Mouse (Mus musculus) layer of hippocampus, adult 11-12 months (tissue): ENCODE measurements around the gene Gfap.

Experiments
- DNase-seq: peaks from one replicate; pipeline ENCODE4 v3.0.0; 2022; ENCODE audit warnings: low spot score

The Gfap gene

DNA sequence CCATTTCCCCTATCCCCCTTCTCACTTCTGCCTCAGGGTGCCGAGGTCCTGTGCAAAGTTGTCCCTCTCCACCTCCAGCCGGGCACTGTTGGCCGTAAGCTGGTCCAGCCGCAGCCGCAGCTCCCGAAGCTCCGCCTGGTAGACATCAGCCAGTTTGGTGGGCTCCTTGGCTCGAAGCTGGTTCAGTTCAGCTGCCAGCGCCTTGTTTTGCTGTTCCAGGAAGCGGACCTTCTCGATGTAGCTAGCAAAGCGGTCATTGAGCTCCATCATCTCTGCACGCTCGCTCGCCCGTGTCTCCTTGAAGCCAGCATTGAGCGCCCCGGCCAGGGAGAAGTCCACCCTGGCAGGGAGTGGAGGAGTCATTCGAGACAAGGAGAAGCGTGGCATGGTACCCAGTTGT, 4.1 kb downstream of the Gfap start:
- no peak for DNase-seq

DNA sequence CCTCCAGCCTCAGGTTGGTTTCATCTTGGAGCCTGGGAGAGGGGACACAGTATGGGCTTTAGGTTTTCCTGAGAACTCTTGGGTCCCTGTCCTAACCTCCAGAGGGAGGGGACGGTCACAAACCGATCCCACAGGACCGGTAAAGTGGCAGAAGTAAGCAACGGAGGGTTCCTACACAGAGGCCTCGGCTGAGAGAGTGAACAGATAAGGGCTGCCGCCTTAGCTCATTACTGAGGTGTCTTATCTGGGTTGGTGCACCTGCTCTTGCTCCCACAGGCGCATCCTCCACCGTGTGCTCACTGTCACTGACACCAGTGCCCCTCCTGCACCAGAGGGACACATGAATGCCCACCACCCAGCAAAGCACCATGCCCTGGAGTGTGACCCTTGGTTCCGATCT, 4.9 kb downstream of the Gfap start:
- DNase-seq, result no peak

DNA sequence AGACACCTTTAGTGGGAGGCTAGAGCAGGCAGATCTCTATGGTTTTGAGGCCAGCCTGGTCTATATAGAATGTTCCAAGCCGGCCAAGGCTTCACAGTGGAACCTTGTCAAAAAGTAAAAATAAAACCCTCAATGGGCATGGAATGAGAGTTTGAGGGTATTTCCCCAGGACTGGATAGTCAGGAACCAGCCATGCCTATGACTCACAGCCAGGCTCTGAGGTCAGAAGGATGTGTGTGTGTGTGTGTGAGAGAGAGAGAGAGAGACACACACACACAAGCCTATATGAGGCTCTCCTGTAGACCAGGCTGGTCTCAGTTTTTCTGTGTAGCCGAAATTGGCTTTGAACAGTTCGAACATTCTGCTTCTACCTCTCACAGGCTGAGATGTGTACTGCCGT, 6.0 kb downstream of the Gfap start:
- DNase-seq, result no peak

DNA sequence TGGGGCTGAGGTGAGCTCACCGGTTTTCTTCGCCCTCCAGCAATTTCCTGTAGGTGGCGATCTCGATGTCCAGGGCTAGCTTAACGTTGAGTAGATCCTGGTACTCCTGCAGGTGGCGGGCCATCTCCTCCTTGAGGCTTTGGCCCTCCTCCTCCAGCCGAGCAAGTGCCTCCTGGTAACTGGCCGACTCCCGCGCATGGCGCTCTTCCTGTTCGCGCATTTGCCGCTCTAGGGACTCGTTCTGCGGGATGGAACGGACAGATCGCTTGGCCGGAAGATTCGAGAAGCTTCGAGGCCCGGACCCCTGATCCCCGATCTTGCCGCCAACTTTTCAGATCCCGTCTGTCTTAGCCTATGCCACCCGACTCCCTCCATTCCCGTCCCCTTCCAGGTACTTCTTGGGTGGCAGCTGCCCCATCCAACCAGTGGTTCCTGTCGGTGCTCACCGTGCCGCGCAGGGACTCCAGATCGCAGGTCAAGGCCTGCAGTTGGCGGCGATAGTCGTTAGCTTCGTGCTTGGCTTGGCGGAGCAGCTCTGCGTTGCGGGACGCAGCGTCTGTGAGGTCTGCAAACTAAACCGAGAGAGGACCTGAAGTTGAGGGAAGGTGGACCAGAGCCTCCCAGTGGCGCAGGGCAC, 7.6 kb downstream of the Gfap start:
- peak; percentile 47 for DNase-seq

DNA sequence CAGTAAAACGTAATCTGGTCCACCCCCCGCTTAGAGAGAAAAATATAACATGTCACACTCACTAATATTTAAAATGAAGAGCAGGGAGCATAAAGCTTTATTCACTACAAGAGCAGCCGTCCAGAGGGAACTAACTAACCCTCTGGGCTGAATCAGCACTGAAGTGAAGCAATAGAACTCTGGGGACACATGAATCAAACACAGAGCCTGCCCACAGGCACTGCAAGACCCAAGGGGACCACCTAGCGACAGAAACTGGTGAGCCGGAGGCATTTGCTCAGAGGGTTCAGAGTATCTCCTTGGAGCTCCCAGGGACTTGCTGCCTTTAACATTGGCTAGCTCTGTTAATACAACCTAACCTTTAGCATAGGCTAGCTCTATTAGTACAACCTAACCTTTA, 10.6 kb downstream of the Gfap start:
- no peak for DNase-seq

DNA sequence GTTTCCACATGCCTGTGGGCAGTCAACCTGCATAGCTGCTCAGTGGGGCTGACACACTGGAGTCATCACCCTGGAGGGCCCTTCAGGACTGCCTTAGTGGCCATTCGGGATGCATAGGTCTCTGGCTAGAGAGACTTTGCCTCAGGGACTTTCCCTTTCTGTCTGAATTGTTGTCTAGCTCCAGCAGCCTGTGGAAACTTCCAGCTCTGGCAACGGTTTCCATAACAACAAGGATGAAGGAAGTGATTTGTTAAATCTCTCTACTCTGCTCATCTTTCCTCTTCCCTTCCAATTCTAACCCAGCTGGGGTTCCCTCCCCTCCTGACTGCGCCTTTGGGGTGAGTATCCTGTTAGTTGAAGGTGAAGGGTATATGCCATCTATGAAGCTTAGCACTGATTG, 12.6 kb downstream of the Gfap start:
- DNase-seq, result peak; percentile 50

DNA sequence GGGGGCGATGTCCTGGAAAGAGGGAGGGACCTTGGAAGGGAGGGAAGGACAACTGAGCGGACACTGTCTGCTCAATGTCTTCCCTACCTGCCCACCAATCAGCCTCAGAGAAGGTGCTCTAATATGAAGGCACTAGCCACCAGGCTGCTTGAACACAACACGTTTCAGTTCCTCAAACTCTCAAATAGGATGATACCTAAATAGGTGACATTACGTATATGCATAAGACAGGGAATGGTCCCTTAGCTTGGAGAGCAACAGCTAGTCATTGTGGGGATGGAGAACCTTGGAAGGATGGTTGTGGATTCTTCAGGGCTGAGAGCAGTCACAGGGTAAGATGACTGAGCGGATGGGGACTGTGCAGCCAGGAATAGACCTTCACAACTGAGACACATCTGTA, 13.3 kb downstream of the Gfap start:
- no peak for DNase-seq

DNA sequence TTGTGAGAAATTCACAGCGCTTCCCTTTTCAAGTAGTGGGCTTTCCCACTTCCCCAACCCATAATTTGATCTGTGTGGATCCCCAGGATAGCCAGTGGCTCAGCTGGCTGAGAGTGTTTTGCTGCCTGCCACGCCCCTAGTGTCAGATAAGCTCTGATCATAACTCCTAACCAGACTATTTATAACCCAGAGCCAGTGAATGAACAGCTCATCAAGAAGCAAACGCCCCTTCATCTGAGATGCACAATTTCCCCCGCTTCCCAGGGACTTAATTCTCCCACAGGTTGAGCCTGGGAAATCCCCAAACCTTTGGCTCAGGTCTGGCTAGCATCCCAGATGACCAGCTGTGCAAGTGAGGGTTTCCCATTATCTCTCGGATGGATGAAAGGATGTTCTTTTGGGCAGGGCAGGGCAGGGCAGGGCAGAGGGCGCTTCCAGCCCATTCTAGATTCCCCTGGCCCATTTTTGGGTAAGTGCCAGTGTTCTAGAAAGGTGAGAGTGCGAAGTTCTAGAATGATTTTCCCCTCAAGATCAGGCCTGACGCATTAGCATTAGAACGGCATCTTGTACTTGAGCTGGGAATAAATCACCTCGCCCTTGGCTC, 16.0 kb downstream of the Gfap start, which contains the start of gene Fam187a:
Fam187a (plus strand) TSS at position 554 of the 604 bp plus-strand sequence.
- no peak for DNase-seq

DNA sequence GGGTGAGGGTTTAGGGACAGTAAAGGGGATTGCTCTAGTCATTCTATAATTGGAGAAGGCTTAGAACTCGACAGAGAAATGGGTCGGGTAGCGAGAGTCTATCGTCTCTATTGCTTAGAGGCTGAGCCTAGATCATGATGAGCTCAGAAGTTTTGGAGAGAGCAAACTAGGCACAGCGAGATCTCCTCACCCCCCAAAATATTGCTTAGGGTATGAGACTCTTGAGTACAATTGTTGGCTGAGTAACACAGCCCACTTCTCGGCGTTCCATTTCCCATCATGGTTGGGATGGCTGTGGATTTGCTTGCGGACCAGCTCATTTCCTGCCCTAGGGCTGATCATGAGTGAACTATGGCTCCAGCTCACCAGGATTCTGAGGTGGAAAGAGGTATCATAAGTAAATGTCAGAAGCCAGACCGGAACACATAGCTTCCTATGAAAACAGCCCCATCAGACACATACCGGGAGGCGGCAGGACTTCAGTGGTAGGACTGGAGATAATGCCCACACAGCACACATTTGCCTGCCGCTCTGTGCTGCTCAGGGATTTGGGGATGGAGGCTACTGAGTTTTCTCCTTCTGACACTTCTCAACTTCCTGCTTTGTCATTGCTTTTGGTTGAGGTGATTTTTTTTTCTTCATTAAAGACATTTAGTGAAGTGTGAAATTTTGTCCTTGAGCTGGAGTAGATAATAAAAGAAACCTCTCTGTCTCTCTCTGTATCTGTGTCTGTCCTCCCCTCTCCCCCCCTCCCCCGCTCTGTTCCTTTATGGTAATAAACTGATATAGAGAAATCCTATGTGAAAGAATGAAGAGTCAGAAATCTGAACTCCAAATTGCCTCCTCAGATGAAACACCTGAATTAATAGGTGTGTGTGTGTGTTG, 19.2 kb downstream of the Gfap start:
- DNase-seq, result no peak

DNA sequence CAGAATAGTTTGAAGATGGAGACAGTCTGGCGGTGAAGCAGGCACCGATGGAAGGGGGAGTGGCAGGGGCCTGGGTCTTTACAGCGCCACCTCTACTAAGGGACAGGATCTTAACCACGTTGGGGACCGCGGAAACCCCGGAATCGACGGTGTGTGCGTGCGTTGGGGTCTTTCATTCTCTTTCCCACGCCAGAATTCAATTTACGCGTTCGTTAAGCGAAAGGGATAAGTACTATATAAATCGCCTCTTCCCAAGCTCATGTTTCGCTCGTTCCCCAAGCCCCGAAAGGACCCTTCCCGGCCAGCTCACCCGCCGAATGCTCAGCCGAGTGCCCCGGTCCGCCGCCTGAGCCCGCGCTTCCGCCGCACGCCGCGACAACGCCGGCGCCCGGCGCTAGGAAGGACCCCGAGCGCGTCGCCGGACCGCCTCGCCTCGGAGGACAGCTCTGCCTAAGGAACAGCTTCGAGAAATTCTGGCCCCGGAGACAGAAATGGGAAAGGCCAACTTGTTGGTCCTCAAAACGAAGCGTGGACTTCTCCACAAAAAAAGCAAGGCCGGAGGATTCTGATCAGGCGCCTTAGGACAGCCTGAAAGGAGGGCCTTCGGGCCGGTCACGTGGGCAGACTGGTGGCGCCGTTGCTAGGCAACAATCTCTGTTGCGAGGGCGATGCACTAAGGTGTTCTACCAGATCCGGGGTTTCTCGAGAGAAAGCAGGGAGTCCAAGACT, 20.0 kb downstream of the Gfap start, which contains the start of the genes Eftud2 and Ccdc103:
Eftud2 (minus strand) TSS at position 401 of the 729 bp plus-strand sequence.
Ccdc103 (plus strand) TSS at position 620 of the 729 bp plus-strand sequence.
- peak; percentile 94 for DNase-seq

DNA sequence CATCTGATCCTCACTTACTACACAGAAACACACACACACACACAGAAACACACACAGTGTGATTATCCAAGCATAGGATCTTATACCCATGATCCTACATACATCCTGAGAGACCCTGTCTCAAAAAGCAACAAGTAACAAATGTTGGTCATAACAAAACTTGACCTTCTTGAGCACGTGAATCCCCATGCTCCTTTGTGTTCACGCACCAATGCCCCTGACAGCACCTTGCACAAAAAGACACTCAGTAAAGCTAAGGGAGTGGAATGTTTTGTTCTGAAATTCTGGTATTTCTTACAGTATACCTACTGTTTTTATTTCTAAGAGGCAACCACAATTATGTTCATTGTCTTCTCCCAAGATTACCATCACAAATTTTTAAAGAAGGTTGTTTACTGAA, 21.2 kb downstream of the Gfap start:
- DNase-seq, result no peak

DNA sequence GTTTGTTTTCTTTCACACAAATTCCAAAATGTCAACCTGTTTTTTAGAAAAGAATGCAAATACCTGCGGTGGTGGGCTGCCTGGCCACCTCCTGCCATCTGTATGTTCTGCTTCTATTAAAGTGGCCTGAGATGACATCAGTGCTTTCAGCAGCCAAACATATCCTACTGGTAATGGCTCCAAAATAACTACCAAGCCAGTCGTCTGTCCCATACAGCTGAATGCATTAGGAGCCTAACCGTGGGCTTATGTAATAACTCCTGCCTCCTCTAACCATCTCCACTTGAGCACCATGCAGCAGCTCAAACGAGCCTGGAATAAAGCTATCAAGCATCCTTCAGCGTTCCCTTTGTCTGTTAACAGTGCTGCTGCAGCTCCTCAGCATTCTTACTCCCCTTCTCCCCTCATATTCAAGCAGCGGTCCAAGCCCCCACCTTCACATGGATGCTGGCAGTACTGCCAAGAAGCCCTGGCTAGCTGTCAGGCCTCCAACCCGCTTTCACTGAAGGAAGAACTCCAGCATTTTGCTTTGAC, 25.8 kb downstream of the Gfap start:
- peak; percentile 68 for DNase-seq

DNA sequence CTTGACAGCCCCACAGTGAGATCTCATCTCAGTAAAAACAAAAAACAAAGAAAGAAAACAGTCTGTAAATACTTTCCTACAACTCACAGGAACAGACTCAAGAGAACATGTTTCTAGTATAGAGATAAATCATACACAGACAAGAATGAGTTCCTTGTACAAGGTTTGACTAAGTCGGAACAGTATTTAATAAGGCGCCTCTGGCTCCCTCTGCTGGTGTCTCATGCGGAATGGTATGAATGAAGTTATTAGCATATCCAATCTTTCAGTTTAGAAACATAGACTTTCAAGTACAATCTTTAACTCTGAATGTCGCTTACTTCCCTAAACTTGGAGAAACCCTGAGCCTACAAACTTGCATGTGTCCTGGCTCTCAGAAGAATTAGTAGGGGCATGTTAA, 36.4 kb downstream of the Gfap start:
- peak; percentile 77 for DNase-seq

DNA sequence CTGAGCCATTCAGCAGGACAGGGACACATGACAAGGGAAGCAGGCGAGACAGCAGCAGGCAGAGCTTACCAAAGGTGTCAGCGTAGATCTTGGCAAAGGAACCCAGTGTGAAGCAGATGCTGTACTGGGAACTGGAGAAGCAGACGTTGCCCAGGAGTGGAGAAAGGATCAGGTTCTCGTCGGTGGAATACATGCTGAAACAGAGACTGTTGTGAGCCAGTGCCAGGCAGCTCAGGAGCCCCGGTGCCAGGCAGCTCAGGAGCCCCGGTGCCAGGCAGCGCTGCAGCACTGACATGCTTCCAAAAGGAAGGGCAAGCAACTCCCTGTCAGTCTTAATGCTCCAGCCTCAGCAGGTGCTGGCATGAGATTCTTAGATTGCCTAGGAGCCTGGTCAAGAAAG, 40.8 kb downstream of the Gfap start:
- DNase-seq, result peak; percentile 31

DNA sequence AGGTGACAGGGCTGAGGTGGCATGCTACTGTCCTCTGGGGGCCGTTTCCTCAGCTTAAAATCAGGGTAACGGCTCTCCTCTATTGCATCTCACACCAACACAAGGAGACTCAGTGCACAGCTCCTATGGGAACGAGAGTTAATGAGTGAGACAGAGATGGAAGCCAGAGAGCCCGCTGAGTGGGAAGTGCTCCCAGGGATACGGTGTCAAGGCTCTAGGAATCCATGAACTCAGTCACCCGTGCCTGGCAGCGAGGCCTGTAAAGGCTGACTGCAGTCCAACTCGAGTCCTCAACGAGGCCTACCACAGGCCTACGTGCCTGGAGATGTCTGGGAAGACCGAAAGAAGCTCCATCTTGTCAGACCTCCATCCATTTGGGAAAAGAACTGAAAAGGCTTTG, 41.8 kb downstream of the Gfap start:
- no peak for DNase-seq

DNA sequence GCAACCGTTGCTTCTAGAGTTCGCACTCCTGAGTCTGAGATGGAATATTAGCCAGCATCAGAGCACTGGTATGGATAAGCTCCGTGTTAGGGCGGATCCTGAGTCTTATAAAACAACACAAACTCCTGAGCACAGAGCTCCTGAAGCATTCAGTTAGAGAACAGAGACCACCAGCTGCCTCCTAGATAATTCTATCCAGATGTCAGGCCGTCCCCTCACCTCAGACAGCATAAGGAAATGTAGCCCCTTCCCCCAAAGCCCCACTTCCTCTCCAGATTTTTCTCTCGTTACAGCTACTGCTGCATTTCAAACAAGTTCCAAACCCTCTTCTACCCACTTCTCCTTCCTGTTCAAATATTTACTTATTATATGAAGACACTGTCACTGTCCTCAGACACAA, 44.8 kb downstream of the Gfap start:
- no peak for DNase-seq

DNA sequence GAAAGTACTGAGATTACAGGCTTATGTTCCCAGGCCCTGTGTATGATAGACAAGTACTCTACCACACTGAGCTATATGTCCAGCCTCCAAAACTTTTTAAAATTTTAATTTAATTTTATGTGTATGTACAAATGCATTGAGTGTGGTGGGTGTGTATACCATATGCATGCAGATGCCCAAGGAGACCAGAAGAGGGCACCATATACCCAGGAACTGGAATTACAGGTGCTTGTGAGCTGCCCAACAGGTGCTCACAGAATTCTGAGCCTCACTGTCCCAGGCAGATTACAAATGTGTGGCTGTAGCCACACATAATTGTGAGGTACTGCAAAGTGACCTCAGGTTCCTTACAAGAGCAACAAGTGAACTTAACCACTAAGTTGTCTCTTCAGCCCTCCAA, 47.0 kb downstream of the Gfap start:
- no peak for DNase-seq

DNA sequence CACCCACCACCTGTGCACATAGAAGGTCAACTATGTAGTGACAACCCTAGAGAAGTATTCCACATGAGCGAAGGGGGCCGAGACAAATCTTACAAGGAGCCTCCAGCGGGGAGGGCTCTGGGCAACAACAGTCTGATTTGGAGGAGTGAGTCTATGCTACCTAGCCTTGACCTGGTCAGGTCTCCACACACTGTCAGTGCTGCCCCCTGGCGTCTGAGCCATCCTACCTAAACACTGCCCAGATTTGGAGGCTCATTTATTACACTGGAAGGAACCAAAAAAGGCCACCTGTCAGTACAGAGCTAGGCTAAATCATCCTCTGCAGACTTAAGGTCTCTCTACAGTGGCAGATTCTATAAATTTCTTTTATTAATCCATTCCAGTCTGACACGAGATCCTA, 48.8 kb downstream of the Gfap start:
- peak; percentile 46 for DNase-seq

DNA sequence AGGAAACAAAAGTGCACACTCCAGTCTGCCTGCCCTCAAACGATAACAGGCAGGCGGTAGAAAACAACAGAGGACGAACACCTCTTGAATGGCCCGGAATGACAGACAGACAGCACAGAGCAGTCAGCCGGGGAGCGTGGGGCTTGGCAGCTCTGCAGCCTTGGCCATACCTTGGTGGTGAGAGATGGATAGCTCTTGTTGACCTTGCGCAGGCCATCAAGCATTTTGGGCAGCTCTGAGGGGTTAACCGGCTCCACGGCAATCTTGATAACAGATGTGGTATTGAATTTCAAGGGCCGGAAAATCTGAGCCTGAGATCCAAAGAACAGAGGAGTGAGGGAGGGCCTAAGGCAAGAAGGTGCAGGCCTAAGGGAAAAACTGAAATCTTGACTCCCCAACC, 54.8 kb downstream of the Gfap start:
- no peak for DNase-seq

DNA sequence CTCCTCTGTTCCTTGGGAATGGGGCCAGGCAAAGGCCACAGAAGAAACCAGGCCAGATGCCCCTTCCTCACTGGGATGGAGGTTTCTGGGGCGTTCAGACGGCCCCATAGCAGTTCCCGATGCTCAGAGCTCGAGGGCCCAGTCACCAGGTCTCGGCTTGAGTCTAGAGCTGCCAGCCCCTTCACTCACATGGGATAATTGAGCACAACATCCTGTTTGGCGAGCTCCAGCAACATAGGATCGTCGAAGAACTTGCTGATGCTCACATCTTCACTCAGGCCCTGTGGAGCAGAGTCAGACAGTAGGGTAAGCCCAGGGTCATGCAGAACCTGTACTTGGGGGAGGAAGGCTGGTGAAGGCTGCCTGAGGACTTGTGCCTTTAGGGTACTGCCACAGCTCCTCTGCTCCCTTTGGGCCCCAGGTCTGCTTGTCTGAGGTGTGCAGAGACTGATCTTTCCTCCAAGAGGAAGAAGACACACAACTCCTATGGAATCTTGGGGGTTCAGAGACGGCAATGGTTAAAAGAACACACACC, 62.0 kb downstream of the Gfap start:
- no peak for DNase-seq

DNA sequence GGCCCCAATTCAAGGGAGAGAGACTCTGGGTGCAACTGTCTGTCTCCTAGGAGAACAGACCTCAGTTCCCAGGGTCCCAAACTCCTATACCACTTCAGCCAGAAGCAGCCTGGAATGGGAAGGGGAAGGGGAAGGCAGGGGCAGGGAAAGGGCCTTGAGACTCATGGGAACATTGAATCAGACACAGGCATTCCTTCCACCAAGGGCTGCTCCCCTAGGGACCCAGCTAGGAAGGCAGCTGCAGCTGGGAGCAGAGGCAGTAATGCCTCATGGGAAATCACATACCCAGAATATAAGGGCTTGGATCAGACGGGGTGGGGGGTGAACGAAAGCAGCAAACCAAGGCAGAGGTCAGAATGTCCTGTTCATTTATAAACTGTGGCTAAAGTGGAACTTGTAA, 62.6 kb downstream of the Gfap start:
- DNase-seq, result no peak

DNA sequence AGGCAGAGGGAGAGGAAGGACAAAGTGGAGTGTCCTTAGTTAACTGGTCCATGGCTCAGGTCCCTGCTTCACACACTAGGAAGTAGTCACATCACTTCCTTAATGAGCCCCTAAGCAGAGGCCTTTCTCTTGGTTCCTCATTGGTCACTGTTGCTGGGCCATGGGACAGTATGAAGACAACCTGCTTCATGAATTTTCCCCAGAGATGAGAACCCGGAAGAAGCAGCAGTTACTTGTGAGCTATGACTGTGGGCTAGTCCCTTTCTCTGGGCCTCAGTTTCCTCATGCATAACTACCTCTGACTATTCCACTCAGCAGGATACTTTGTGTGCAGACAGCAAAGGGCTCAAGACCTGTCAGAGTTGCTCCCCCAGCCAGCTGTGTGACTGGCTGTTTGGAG, 63.3 kb downstream of the Gfap start:
- DNase-seq, result no peak
